Mouse (Mus musculus) testis, adult 2 months (tissue): Measurements from ENCODE around the gene Ehhadh.

Experiments used
- CTCF ChIP-seq: fragments of 200-500 bp; IDR thresholded peaks from 2 replicates; pipeline ENCODE4 v1.5.1; 2012; ENCODE audit warnings: low read depth, mild to moderate bottlenecking, inconsistent platforms, low read length, moderate library complexity; ENCODE audit not compliant: control insufficient read depth, insufficient read depth, insufficient replicate concordance
- POLR2A ChIP-seq: fragments of 200-500 bp; IDR thresholded peaks from 2 replicates; pipeline ENCODE4 v1.6.1; 2012; ENCODE audit warnings: low read depth, mild to moderate bottlenecking, inconsistent platforms, low read length, moderate library complexity; ENCODE audit not compliant: control insufficient read depth

- TF ChIP-seq POLR2A (no peak), CTCF (no peak)
Measured at GRCm38 (mm10) chr16:21785000-21785399, 2.6 kb downstream of the Ehhadh start.
